Mouse (Mus musculus) embryonic facial prominence, embryonic 14.5 days (tissue): ENCODE measurements around the gene Acoxl. TPM values are rescaled to one million over a fixed set of nuclear protein-coding genes. Genes with fewer than 3 reads are reported as not detected.

Source experiments
- ATAC-seq: fragments of 200-750 bp; cut with Nextera tagmentation; 2 replicates; pipeline ENCODE4 v1.8.0; 2017; ENCODE audit warnings: low read depth, moderate number of reproducible peaks, moderate TSS enrichment
- DNase-seq: peaks from one replicate; pipeline ENCODE4 v3.0.0-alpha.2; 2015; ENCODE audit warnings: low spot score
- H3K27ac ChIP-seq: fragments of 300-500 bp; sonication (generic); replicated peaks from 2 replicates; pipeline ENCODE4 v1.5.1; 2014; ENCODE audit warnings: low read depth, mild to moderate bottlenecking, low read length, moderate library complexity
- H3K27me3 ChIP-seq: fragments of 300-500 bp; sonication (generic); replicated peaks from 2 replicates; pipeline ENCODE4 v1.6.1; 2014; ENCODE audit warnings: low read length; ENCODE audit not compliant: control insufficient read depth, insufficient read depth
- H3K36me3 ChIP-seq: fragments of 300-500 bp; sonication (generic); 2 replicates; pipeline ENCODE4 v1.6.1; 2014; ENCODE audit warnings: low read length, mixed read lengths; ENCODE audit not compliant: control insufficient read depth, insufficient read depth
- H3K4me1 ChIP-seq: fragments of 300-500 bp; sonication (generic); 2 replicates; pipeline ENCODE4 v1.6.1; 2014; ENCODE audit warnings: antibody characterized with exemption, low read length; ENCODE audit not compliant: control insufficient read depth, insufficient read depth
- H3K4me2 ChIP-seq: fragments of 300-500 bp; sonication (generic); 2 replicates; pipeline ENCODE4 v1.6.1; 2014; ENCODE audit warnings: low read depth, mild to moderate bottlenecking, low read length, moderate library complexity, mixed read lengths
- H3K4me3 ChIP-seq: fragments of 300-500 bp; sonication (generic); 2 replicates; pipeline ENCODE4 v1.5.1; 2014; ENCODE audit warnings: low read depth, mild to moderate bottlenecking, low read length
- H3K9ac ChIP-seq: fragments of 300-500 bp; sonication (generic); 2 replicates; pipeline ENCODE4 v1.6.1; 2014; ENCODE audit warnings: low read depth, mild to moderate bottlenecking, low read length, moderate library complexity, mixed read lengths
- H3K9me3 ChIP-seq: fragments of 300-500 bp; sonication (generic); 2 replicates; pipeline ENCODE4 v1.6.1; 2016; ENCODE audit warnings: low read length; ENCODE audit not compliant: control insufficient read depth
- WGBS: fragments of 180-500 bp; shearing (Covaris S2); extraction: QIAGEN DNeasy Blood & Tissue Kit; methylation state at CpG from one replicate; pipeline ENCODE4 v1.1.7; 2014; 5-methylcytosine and 5-hydroxymethylcytosine counted together
- polyA plus RNA-seq: library from polyadenylated mRNA; unstranded; fragments of >200 nt; fragmentation: Nextera tagmentation; extraction: Ambion mirVana; gene quantifications from 2 replicates; pipeline ENCODE4 v1.2.1, GENCODE M21; 2014

Acoxl gene
- polyA plus RNA-seq, 1 experiment from 2014 or later: 0.24 TPM

DNA sequence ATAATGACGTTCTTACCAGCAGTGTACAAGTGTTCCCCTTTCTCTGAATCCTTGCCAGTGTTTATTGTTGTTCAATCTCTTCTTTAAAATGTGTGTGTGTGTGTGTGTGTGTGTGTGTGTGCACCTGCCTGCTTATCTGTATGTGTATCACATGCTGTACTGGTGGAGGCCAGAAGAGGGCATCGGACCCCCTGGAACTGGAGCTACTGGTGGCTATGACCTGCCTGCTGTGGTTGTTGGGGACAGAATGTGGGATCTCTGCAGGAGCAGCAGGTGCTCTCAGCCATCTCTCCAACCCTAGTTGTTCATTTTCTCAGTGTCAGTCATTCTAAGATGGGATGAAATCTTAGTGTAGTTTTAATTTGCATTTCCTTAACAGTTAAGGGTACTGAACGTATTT lies 98.4 kb downstream of the Acoxl start:
- DNase-seq (no peak), ATAC-seq (no peak)
- Histone ChIP-seq H3K4me2 (no peak overlapping the region), H3K4me3 (no peak overlapping the region), H3K4me1 (peaks cover 9% of the 10 kb centered on the region; the same call in 1 of the 2 replicates), H3K36me3 (no peaks in the 10 kb centered on the region), H3K27ac (no peak overlapping the region), H3K27me3 (no peaks in the 10 kb centered on the region), H3K9ac (no peak overlapping the region), H3K9me3 (no peaks in the 10 kb centered on the region)
- 75% methylated on average over 3 of the region's 3 CpGs for WGBS

DNA sequence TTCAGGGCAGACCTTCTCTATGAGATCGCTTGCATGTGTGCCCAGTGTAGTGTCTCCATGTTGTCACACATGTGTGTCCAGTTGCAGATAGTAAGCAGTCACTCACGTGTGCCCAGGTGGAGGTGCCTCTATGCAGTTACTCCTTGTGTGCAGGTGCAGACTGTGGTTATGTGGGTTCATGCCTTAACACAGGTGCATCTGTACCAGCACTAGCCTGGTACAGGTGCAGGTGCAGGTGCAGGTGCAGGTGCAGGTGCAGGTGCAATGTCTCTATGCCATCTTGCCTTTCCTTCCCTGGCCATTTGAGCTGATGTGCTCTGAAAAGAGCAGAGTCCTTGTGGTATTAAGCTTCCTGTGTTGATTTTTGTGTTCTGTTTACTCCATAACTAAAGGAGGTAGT lies 100.5 kb downstream of the Acoxl start:
- peaks cover 9% of the 10 kb centered on the region; the same call in 1 of the 2 replicates for H3K4me1 ChIP-seq
- no peak overlapping the region for H3K9ac ChIP-seq
- no peak overlapping the region for H3K27ac ChIP-seq
- no peaks in the 10 kb centered on the region for H3K27me3 ChIP-seq
- H3K4me3 ChIP-seq: no peak overlapping the region
- ATAC-seq (no peak), DNase-seq (no peak)
- 93% methylated on average over 2 of the region's 2 CpGs for WGBS
- no peaks in the 10 kb centered on the region for H3K36me3 ChIP-seq
- no peaks in the 10 kb centered on the region for H3K9me3 ChIP-seq
- H3K4me2 ChIP-seq: no peak overlapping the region

DNA sequence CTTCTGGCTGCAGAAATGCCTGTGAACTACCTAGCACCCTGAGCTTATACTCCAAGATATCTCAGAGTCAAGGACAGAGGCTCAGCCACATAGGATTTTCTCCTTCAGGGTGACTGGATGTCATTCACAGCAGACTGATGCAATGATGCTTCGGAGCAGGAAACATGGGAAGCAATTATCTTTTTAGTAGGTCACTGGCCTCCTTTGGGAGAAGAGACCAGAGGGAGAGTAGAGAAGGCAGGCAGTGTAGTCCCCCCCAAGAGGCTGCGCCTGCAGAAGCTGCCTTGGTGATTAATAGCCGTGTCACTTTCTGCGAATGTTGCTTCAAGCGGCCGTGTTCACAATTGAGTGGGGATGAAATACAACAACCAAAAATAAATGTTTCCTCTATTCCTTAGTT lies 121.9 kb downstream of the Acoxl start:
- Histone ChIP-seq H3K4me3 (no peak overlapping the region), H3K9ac (no peak overlapping the region), H3K4me2 (no peak overlapping the region), H3K36me3 (no peaks in the 10 kb centered on the region), H3K4me1 (peaks cover 9% of the 10 kb centered on the region; the same call in 1 of the 2 replicates), H3K27me3 (no peaks in the 10 kb centered on the region), H3K27ac (no peak overlapping the region), H3K9me3 (no peaks in the 10 kb centered on the region)
- ATAC-seq (no peak), DNase-seq (peak; percentile 30)
- 30% methylated on average over 6 of the region's 6 CpGs for WGBS

DNA sequence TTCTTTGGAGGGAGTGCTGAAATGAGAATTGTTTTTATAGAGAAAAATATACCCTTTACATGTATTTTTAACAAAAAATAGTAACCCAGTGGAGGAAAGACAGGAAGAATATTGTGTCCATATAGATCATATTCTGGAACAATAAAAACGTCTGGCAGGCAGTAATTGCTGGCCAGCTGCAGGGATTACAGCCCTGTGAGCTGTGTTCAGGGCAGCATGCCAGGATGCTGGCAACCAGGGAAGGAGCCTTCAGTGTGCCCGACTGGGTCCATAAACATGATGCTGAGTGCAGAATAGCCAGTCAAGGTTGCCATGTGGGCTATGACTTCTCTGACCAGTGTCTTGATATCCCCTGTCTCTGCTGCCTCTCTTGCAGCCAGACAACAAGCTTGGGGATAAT lies 122.5 kb downstream of the Acoxl start:
- Histone ChIP-seq H3K36me3 (no peaks in the 10 kb centered on the region), H3K4me1 (peaks cover 9% of the 10 kb centered on the region; the same call in 1 of the 2 replicates), H3K27ac (no peak overlapping the region; the same call in 1 of the 2 replicates), H3K4me3 (no peak overlapping the region), H3K4me2 (no peak overlapping the region), H3K9ac (no peak overlapping the region), H3K9me3 (no peaks in the 10 kb centered on the region), H3K27me3 (no peaks in the 10 kb centered on the region)
- DNase-seq (peak; percentile 72), ATAC-seq (no peak)
- 29% methylated on average over 2 of the region's 2 CpGs for WGBS

DNA sequence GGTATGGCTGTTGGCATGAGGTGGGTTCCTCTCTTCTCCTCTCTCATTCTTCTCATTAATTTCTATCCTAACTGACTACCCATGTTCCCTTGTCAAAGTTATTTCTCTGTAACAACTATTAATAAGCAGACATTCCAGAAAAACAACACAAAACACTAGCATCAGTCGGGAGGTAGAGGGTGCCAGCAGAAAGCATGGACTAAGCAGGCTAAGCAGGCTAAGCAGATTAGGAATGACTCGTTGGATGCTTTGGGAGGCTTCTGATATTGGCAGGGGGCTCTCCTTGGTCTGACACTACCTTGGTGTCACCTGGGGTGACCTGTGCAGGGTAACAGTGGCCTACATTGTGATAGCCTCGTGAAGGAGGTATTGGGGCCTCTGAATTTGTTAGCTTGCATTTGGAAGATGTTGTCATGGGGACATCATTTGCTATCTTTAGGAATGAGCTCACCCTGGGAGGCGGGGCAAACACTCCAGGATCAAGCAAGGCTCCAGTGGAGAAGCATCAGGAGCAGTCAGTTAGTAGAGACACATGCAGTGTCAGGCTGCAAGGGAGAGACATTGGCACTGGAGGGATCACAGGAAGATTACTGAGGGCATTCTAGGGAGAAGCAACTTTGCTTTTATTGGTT lies 123.2 kb downstream of the Acoxl start:
- H3K4me2 ChIP-seq: no peak overlapping the region
- H3K4me3 ChIP-seq: no peak overlapping the region
- ATAC-seq (no peak), DNase-seq (peak; percentile 14)
- no peaks in the 10 kb centered on the region for H3K36me3 ChIP-seq
- peaks cover 9% of the 10 kb centered on the region; the same call in 1 of the 2 replicates for H3K4me1 ChIP-seq
- no peak overlapping the region for H3K27ac ChIP-seq
- WGBS: 55% methylated on average over 4 of the region's 4 CpGs
- no peaks in the 10 kb centered on the region for H3K27me3 ChIP-seq
- no peaks in the 10 kb centered on the region for H3K9me3 ChIP-seq
- no peak overlapping the region for H3K9ac ChIP-seq

DNA sequence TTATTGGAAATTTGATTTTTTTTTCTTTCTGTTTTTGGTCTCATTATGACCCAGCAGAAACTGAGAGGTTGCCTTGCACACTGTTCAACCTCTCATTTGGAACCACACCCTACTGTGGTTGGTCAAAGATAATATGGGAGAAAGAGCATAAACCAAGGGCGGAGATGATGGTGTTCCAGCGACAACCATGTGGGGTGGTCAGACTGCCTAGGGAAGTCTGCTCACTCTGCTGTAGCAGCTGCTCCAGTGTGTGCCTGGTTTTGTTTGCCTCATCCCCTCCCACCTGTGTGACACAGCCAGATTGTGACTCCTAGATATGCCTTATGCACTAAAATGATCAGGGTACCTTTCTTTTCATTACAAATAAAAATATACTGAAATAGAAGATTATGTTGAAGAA lies 130.3 kb downstream of the Acoxl start:
- DNase-seq (no peak), ATAC-seq (no peak)
- no peaks in the 10 kb centered on the region for H3K9me3 ChIP-seq
- no peak overlapping the region for H3K4me3 ChIP-seq
- H3K9ac ChIP-seq: no peak overlapping the region
- H3K27ac ChIP-seq: no peak overlapping the region
- no peaks in the 10 kb centered on the region for H3K4me1 ChIP-seq
- WGBS: 86% methylated on average over 2 of the region's 2 CpGs
- H3K36me3 ChIP-seq: no peaks in the 10 kb centered on the region
- H3K4me2 ChIP-seq: no peak overlapping the region
- H3K27me3 ChIP-seq: no peaks in the 10 kb centered on the region

DNA sequence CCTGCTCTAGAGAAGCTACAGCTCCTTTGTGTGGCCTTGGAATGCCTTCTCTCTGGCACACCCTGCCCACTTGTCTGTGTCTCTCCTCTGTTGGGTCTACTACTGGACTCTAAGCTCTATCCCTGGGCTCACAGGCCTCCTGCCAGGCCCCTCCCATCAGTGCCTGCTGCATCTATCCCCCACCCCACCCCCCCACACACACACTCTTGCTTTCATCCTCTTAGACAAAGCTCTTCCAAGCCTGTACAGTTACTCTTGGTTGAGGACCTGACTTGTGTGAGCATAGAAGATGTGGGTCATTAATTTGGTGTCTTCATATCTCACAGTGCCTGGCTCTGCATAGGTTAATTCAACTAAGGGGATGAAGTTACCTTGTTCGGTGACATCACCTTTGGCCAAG lies 137.6 kb downstream of the Acoxl start:
- no peak overlapping the region for H3K9ac ChIP-seq
- H3K36me3 ChIP-seq: no peaks in the 10 kb centered on the region
- H3K4me1 ChIP-seq: 0 out of 2 replicates have a peak, but pooled peaks cover 2% of the 10 kb centered on the region
- no peak overlapping the region for H3K27ac ChIP-seq
- H3K4me3 ChIP-seq: no peak overlapping the region
- H3K9me3 ChIP-seq: no peaks in the 10 kb centered on the region
- H3K4me2 ChIP-seq: no peak overlapping the region
- no peak for ATAC-seq
- WGBS: 77% methylated on average over 1 of the region's 1 CpGs
- no peak for DNase-seq
- no peaks in the 10 kb centered on the region for H3K27me3 ChIP-seq

DNA sequence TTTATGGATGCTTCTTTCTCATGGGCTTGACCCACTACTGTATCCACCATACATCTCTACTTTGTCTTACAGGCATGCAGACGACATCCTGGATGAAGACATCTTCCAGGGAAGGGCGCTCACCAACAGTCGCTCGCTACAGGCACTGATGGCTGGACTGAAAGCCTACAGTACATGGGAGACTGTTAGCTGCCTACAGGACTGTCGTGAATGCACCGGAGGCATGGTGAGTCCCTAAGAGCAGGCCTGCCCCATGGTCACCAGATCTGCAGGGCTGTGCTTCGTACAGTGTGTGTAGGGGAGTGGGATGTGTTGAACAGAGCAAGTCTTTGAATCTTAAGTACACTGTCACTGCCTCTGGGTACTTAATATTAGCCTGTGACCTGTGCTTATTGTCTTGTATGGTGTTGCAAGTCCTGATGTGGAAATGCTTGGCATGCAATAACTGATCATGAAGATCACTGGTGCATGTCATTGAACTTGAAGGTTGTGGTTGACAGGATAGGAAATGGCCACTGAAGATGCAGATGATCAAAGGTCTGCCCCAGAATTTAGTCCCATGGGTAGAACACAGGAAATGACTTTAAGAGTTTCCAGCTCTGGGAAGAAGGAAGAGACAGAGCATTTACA lies 140.0 kb downstream of the Acoxl start:
- H3K4me1 ChIP-seq: 0 out of 2 replicates have a peak, but pooled peaks cover 2% of the 10 kb centered on the region
- no peak overlapping the region for H3K4me3 ChIP-seq
- no peak overlapping the region for H3K9ac ChIP-seq
- DNase-seq (no peak), ATAC-seq (no peak)
- WGBS: 85% methylated on average over 7 of the region's 7 CpGs
- H3K9me3 ChIP-seq: no peaks in the 10 kb centered on the region
- no peak overlapping the region for H3K4me2 ChIP-seq
- H3K36me3 ChIP-seq: no peaks in the 10 kb centered on the region
- H3K27ac ChIP-seq: no peak overlapping the region
- no peaks in the 10 kb centered on the region for H3K27me3 ChIP-seq

DNA sequence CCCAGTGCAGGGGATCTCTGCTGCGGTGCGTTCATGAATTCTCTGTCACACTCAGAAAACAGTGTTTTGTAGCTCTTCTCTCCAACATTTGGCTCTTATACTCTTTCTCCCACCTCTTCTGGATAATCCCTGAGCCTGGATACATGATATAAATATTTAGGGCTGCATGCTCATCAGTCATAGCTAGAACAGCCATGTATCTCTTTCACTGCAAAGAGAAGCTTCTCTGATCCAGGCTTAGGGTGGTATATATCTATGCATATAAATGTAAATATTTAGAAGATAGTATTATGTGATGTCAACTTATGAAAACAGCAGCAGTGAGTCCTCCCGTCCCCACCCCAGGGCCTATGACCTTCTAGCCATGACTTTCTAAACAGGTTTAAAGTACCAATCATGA lies 143.9 kb downstream of the Acoxl start:
- no peaks in the 10 kb centered on the region for H3K9me3 ChIP-seq
- H3K4me2 ChIP-seq: no peak overlapping the region
- ATAC-seq: no peak
- no peak overlapping the region for H3K27ac ChIP-seq
- H3K4me3 ChIP-seq: no peak overlapping the region
- H3K9ac ChIP-seq: no peak overlapping the region
- H3K36me3 ChIP-seq: no peaks in the 10 kb centered on the region
- 91% methylated on average over 3 of the region's 3 CpGs for WGBS
- H3K27me3 ChIP-seq: no peaks in the 10 kb centered on the region
- no peak for DNase-seq
- no peaks in the 10 kb centered on the region for H3K4me1 ChIP-seq
